Mouse (Mus musculus) spleen, adult 2 months (tissue): ENCODE measurements around the gene Clhc1.

Source experiments
- CTCF ChIP-seq: fragments of 200-500 bp; IDR thresholded peaks from 2 replicates; pipeline ENCODE4 v1.5.1; 2011; ENCODE audit warnings: mild to moderate bottlenecking, inconsistent platforms; ENCODE audit not compliant: insufficient read depth, insufficient read length, insufficient replicate concordance; ENCODE audit errors: extremely low read depth
- POLR2A ChIP-seq: fragments of 200-500 bp; IDR thresholded peaks from 2 replicates; pipeline ENCODE4 v1.6.1; 2011; ENCODE audit warnings: low read depth, low read length, inconsistent platforms

DNA sequence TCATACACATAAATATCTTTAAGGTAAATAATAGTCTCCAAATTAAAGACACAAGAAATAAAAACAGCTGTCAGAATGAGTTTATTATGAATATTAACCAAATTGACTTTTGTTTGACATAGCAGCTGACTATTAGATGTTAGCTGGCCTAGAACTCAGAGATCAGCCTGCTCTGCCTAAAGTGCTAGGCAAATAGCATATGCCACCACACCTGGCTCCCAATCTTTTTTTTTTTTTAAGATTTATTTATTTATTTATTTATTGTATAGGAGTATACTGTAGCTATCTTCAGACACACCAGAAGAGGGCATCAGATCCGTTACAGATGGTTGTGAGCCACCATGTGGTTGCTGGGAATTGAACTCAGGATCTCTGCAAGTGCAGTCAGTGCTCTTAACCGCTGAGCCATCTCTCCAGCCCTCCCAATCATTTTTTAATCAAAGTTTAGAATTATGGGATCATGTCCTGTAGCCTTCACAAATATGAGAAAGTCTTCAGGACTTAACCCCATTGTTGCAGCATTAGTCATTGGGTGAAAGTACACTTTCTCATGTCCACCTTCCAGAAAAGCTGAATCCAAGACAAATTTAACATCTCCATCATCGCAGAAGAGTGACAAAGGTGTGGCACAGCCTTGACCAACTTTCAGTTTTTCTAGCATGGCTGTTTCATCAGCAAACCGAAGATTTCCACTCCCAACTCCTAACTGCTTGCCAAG lies 34.8 kb upstream of the Clhc1 start:
- TF ChIP-seq POLR2A = no peak
- no peak for TF ChIP-seq CTCF
